Mouse (Mus musculus): Measurements from ENCODE around the gene Tiparp. TPM values are rescaled to one million over a fixed set of nuclear protein-coding genes. Genes with fewer than 3 reads are reported as not detected.

Gene Tiparp
- total RNA-seq, 2 experiments from 2014 or later = 14.4 to 21.9 TPM

DNA sequence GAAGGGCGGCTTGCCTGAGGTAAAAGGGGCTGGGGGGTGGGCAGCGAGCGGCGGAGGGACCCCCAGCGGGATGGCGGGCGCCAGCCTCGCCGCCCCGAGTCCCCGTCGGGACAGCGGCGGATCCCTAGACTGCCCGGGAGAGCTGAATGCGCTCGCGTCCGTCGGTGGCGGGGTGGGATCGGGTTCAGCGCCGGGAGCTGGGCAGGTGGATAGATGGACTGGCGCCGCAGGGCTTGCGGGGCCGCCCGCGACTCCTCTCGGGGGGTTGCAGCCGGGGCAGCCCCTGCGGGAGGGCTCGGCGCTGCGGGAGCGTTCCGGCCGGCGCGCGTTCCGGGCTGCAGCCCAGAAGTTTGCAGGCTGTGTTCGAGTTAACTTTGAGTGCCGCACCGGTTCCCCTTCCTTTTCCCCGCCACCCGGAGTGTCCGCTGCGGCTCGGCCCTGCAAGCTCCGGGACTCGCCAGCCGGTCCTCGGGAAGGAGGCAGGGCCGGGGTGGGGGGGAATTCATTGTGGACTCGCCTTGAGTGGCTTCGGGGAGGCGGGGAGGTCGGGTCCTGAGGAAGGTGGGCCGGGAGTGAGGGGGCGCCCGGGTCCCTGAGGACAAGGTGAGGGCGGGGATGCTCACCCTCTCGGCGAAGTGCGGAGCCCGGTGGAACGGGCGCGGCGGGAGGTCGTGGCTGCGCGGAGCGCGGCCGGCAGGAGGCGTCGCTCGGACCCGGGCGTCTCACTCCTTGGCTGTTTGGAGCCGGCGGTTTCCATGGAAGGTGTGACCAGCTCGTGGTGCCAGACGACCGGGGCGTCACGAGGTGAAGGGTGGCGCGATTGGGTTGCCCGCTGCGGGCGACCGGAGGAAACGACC is 632 bp downstream of the Tiparp start:
- peak; percentile 67 to 79 for DNase-seq (ENCODE audit: low spot score in 2 of 2)

DNA sequence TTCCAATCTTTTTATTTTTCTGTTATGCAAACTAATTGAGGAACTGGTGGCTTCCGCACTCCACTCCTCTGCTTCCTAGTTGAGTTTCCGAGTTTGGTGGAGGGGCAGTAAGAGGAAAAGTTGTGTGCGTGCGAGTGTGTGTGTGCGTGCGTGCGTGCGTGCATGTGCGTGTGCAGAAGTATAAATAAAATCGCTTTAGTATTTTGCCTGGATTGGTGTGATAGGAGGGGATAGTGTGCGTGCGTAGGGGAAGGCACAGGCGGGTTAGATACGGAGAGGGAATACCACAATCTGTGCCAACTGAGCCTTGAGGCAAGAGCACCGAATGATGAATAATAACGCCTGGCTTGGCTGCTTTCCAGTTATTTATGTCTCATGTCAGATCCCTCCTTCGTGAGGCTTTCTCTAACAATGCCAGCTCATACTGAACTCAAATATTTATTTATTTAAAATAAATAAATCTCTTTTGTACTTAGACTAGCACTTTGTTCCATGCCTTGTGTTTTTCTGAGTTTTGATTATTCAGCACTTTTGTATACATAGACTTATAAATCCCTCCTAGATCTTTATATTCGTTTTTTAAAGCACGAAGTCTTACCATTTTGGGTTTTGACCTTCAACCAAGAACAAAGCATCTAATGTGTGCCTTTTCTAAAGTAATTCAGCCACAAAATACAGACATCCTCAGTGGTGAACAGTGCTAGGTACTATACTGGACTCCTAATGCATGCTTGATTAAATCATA is 1.4 kb downstream of the Tiparp start:
- no peak for DNase-seq (ENCODE audit: low spot score in 2 of 2)

DNA sequence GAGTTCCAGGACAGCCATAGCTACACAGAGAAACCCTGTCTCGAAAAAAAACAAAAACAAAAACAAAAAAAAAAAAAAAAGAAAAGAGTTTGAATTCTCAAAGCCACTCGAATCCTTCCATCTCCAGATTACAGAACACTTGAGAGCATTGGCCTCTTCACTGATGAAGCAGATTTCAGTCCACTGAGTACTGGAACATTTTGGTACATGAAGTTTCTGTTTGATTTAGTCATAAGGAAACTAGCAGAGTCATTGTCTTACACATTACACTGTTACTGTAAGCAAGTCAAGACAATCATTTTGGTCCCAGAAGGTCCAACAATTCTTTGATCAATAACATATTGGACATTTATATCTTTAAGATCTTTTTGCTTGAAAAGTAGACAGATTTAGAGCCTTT is 4.8 kb downstream of the Tiparp start:
- no peak for DNase-seq (ENCODE audit: low spot score in 2 of 2)

DNA sequence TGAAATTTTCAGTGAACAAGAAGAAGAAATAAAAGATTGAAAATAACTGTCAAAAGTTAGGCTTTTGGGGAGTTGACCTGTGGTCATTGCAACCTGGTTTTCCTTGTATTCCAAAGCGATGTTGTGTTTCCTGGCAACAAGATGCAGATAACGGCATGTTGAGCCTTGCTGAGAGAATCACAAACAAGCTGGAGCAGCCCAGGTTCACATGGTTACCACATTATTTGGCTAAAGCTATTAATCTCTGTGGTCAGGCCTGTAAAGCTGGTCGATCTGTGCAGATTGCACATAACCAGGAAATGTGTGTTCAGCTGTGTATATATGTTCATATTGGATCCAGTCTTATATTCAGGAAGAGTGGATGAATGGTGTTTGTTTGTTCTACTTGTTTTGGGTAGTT is 5.4 kb downstream of the Tiparp start:
- DNase-seq (ENCODE audit: low spot score in 2 of 2) = no peak

DNA sequence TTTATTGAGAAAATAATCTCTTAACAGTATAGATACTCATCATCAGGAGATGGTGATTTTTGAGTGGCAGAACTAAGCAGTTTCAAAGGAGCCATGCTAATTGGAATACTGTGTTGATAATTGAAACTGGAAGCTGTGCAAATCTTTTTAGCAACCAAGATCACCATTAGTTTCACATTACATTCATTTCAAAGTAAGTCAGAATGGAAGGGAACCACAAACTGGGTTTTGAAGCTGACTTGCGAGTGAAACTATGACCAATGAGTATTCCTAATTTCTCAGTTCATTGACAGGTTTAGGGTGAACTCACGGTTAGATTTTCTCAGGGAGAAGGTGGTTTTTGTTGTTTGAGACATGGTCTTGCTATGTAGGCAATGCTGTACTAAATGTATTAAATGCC is 6.3 kb downstream of the Tiparp start:
- DNase-seq (ENCODE audit: low spot score in 2 of 2) = no peak

DNA sequence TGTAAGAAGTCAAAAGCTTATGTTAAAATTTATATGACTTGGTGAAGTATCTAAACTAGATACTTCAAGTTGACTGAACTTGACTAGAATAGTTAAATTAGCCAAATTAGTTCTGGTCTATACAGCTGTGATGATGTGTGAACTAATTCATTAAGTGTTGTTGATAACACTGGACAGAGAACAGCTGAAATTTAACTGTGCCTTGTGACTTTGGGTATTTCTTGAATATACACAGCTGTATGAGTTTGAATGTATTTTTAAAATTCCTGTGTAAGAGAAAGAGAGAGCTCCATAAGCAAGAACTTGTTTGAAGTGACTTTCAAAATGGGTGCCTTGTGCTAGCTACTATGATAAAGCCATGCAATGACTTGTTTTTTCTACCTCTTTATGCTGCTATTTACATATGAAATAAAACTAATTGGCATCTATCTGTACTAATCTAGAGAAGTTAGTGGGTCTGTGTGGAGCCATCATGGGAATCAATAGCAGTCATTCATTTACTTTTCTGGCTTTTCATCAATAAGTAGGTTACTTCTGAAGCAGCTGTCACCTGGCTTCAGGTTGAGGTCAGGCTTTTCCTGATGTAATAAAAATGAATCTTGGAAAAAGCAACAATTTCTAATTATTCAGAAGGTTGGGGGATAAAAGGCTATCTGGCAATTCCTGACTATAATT is 7.0 kb downstream of the Tiparp start:
- DNase-seq (ENCODE audit: low spot score in 2 of 2) = no peak

DNA sequence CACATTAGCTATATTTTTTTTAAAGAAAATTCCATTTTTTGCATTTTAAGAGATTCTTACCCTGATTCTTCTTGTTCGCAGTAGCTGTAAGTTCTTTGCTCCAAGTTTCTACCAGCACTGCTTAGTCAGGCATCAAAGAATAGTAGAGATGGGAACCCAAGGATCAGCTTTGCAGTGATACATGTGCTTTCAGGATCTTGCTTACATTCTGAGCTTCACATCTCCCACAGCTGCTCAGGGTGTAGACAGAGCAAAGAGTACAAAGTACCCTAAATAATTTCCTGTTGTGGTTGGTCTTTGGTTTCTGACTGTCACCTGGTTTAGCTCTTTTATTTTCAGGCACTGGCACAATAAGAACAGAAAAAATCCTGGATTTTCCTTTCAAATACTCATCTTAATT is 9.1 kb downstream of the Tiparp start:
- DNase-seq (ENCODE audit: low spot score in 2 of 2) = no peak

DNA sequence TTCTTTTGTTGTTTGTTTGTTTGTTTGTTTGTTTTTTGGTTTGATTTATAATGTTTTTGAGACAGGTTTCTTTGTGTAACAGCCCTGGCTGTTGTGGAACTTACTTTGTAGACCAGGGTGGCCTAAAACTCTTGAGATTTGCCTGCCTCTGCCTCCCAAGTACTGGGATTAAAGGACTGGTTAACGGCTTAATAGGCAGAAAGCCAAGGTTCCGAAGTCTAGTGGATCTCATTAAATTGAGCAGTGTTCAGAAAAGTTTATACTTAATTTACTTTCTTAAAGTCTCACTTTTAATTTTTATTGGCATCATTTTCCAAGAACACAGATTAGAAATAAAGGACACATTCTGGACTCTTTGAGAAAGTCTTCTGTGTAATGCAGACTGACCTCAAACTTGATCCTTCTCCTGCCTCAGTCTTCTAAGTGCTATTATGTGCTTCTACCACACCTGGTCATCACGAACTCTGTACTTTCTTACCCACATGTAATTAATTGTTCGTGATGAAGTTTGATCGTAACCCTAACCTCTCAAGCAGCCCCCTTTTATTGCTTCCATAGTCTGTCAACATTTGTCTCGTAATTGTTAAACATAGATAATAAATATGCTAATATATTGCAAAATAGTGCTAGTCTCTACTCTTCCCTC is 12.8 kb downstream of the Tiparp start:
- DNase-seq (ENCODE audit: low spot score in 2 of 2) = no peak

DNA sequence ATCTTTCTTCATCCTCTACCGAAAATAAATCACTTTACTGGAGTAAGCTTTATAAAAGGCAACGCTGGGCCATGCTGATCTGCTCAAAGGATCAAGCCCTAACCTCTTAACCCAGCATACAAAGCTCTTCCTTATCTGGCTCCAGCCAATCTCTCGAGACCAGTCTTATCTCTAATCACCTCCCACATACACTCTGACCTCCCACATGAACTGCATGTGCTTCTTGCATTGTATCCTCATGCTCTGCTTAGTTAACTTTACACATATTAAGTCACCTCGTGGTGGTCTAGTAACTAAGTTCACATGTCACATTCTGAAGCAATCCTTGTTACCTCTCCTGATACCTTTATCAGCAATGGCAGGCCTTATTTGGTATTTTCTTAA is 13.3 kb downstream of the Tiparp start:
- DNase-seq (ENCODE audit: low spot score in 2 of 2) = no peak

DNA sequence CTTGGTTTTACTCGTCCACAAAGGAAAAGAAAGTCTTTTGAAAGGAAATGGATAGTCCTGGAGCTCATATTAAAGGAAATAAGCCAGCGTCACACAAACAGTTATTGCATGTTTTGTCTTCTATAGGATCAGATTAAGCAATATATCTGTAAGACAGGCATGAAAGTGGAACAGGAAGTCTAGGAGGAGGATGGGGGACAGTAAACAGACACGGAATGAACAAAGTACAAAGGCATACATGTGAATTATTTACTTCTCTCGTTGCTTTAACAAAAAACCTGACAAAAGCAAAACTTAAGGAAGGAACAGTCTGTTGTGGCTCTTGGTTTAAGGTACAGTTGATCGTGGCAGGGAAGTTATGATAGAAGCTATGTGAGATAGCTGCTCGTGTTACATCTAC is 21.6 kb downstream of the Tiparp start:
- no peak for DNase-seq (ENCODE audit: low spot score in 2 of 2)

DNA sequence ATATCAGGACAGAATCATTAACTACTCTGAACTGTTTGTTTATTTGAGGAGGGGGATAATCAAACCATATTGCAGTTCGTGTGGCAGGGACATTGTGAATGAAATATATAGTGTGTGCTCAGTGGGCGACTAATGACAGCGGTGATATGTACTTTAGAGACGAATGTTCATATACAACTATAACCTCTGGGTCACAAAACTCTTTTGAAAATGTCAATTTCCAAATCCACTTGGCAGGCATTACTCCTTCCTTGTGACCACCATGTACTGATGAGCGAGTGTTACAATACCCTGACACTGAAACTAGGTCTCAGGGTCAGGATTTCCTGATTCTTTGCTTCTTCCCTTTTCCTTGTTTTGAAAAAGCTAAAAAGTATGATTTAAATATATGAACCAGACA is 22.9 kb downstream of the Tiparp start:
- DNase-seq (ENCODE audit: low spot score in 2 of 2) = no peak

DNA sequence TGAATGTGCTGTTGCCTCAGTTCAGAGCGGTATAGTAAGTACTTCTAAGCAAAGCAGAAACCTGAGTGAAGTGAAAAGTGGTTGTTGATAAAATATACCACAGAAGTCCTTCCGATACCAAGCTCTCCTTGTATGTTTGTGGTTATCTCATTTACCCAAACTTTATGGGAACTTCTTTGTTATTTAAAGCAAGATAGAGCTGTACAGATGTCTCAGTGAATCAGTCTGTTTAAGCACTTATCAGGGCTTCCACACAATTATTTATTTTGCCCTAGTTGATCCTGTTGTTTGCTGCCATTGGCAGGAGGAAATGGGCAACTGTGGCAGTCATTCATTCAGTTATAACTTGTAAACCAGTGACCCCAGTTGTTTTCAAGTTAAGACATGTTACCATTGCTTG is 26.4 kb downstream of the Tiparp start:
- DNase-seq (ENCODE audit: low spot score in 2 of 2) = no peak

DNA sequence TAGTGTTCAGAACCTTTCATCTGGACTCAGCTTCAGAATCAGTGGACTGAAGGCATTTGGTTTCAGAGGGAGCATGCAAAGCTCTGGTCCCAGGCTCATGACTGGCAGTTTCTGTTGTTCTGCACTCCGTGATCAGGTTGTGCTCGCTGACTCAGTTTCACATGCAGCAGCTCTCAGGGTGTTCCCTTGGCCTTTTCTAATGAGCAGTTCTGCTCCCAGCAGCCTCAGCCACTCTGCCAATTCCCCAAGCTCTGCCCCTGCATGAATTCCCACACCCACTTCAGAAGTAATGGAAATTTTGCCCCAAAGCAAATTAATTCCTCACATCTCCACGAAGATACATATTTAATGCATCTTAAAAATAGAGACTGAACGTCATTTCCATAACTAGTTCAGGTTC is 30.5 kb downstream of the Tiparp start:
- no peak for DNase-seq (ENCODE audit: low spot score in 2 of 2)

DNA sequence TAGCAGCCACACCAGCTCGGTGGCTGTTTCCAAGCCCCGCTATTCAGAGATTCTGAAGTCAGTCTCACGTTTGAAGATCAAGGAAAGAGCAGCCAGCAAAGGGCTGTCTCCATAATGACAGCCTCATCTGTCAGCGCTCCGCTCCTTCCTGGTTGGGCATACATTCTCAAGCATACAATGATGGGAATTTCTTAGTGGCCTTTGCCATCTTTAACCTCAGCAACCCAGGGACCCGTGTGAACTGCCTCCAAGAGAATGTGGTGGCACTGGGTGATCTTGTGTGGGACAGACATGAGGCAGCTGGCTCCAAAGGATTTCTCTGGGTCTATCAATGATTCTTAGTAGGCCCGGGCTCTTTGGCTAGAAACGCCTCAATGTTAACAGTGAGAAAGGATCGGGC is 34.0 kb downstream of the Tiparp start:
- no peak for DNase-seq (ENCODE audit: low spot score in 2 of 2)

DNA sequence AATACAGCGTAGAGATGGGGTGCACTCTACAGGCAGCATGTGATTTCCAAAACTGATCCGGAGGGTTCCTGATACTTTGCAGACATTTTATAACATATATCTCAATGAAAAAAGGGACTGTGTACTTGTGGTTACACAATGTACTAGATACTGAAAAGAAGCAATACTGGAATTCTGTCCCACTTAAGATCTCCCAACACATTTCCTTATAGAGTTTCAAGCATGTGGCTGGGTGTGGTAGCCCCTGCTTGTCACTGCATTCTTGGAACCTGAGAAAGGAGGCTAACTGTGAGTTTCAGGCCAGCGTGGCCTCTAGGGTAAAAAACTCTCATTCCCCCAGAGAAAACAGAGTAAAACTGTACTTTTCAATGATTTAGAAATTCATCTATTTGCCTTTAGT is 34.5 kb downstream of the Tiparp start:
- no peak for DNase-seq (ENCODE audit: low spot score in 2 of 2)

DNA sequence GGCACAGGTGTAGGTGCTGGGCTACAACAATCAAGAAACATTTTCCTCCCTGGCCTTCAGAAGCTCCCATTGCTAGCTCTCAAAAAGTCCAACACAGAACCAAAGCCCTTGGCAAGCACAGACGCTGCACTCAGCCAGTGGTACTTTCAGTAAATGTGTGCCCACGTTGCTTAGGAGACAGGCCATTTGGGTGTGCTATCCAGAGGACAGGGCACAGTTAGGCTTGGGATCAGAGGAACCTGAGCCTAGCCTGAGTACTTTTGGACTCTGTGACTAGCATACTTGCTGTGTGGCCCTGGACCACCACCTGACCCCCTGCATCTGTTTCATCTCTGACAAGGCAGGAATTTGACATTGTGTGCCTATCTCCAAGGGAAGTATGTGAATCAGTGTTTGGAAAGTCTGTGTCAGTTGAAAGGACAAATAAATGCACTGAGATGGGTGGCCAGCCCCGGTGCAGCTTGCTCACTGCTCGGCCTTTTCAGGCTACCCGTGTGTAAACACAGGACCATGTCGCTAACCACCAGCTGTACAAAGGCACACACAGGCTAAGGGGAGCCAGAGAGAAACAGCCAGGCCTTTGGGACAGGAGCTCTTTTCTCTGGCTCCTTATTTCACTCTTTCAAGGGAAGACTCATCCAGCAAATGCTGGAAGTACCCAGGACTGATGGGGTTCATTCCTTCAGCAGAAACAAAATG is 35.9 kb downstream of the Tiparp start:
- DNase-seq (ENCODE audit: low spot score in 2 of 2) = peak in 1 of 2 experiments; percentile 44

DNA sequence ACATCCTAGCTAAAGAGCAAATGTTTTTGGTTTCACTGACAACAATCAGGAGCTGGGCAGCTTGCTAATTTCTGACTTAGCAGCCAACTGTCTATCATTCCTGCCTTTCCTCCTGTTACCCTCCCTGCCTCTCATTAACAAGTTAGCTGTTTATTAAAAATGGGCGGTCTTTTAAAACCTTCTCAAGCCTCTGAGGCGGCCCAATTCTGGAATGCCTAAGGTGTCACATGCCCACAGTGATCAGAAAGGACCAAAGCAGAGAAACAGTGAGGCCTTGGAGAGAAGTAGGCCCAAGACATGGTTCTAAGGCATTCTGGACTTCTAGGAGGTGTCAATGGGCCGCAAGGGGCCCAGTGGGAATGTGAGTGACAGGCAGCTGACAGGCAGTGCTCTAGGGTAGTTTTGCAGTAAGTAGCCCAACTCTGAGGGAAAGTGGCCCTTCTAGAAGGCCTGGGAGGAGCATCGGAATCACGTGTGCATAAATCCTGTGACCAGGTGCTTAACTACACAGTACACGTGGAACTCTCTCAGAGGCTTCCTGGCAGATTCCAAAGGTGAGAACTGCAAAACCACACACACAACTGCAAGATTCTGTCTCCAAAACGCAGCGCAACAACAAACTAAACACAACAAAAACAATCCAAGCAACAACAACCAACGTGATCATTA is 37.6 kb downstream of the Tiparp start:
- DNase-seq (ENCODE audit: low spot score in 2 of 2) = no peak

DNA sequence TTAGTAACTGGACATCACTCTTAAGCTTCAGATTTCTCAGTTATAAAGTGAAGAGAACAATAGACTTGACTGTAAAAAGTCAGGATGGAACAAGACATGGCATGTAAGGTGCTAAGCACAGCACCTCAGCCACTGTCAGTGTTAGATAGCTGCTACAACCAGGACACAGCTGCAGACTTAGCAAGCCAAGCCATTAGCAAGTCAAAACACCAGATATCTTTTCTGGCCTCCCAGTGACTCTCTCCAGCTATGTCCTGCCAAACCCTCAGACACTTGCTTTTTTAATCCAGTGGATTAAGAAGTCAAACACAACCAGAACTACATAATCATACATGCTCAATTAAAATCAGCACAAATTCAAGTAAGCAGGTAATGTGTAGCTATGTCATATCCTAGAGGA is 41.7 kb downstream of the Tiparp start:
- no peak for DNase-seq (ENCODE audit: low spot score in 2 of 2)

DNA sequence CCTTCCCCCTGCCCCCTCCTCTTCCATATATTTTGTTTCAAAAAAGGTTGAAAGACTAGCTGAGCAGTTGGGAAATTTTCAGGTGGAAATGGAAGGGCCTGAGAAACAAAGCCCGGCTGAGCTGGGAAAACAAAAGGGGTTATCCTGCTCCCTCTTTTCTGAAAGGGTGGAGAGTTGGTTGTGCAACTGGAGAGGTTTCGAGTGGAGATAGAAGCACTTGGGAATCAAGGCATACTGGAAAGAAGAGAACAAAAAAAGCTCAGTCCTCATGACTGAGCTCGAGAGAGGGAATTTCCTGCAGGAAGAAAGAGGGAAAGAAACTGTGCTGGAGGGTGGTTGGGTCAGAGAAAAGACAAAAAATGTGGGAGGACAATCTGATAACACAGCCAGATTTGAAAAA is 45.3 kb downstream of the Tiparp start:
- DNase-seq (ENCODE audit: low spot score in 2 of 2) = no peak

DNA sequence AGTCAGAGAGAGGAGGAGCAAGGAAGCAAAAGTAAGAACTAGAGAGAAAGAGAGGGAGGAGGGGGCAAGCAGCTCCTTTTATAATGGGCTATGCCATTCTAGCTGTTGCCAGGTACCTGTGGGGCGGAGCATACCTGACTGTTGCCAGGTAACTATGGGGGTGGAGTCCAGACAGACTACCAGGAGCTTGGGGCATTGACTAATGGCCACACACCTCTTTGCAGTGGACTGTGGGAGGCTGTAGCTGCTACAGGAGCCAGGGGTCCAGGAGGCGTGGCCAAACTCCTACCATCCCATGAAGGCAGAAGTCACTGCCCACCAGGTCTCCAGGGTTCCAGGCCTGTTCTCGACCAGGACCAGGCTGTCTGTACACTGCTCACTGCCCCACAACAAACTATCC is 49.4 kb downstream of the Tiparp start:
- no peak for DNase-seq (ENCODE audit: low spot score in 2 of 2)
